Mouse (Mus musculus): ENCODE results near the gene Tspan14. TPM values are rescaled to one million over a fixed set of nuclear protein-coding genes. Genes with fewer than 3 reads are reported as not detected.
A peak's percentile ranks its signal among the peaks of the same experiment; 100 is the strongest.

Tspan14 gene
- polyA plus RNA-seq, 1 experiment from 2014 or later, result 93.4 TPM

GRCm38 (mm10) chr14:41000801-41001200 lies 34.2 kb upstream of the Tspan14 start:
- no peak overlapping the region for H3K27ac ChIP-seq
- H3K4me2 ChIP-seq (ENCODE audit: low read length), result no peak overlapping the region
- no peak for DNase-seq (ENCODE audit: low spot score)
- no peaks in the 10 kb centered on the region for H3K9me3 ChIP-seq (replicated peaks; ENCODE audit: low read length)
- 54% methylated on average over 4 of the region's 4 CpGs for WGBS
- ATAC-seq (replicated peaks; ENCODE audit: low FRiP score, low read depth), result no peak
- TF ChIP-seq CTCF (IDR thresholded peaks at IDR 0.05; ENCODE audit: low read depth), result no peak
- 0 out of 2 replicates have a peak, but pooled peaks cover 20% of the 10 kb centered on the region for H3K36me3 ChIP-seq (ENCODE audit: insufficient read depth, low read length)
- no peak overlapping the region for H3K4me3 ChIP-seq (replicated peaks; ENCODE audit: low read depth, low read length)
- H3K9ac ChIP-seq (ENCODE audit: low read depth, low read length), result no peak overlapping the region
- H3K27me3 ChIP-seq (ENCODE audit: insufficient read depth, low read length), result no peaks in the 10 kb centered on the region
- H3K4me1 ChIP-seq (replicated peaks; ENCODE audit: insufficient read depth, low read length), result peaks cover 10% of the 10 kb centered on the region; the same call in 1 of the 2 replicates

GRCm38 (mm10) chr14:40999904-41000645 lies 33.5 kb upstream of the Tspan14 start:
- Histone ChIP-seq H3K36me3 (ENCODE audit: insufficient read depth, low read length) (0 out of 2 replicates have a peak, but pooled peaks cover 20% of the 10 kb centered on the region), H3K4me1 (replicated peaks; ENCODE audit: insufficient read depth, low read length) (peaks cover 10% of the 10 kb centered on the region; the same call in 1 of the 2 replicates), H3K4me3 (replicated peaks; ENCODE audit: low read depth, low read length) (no peak overlapping the region), H3K27me3 (ENCODE audit: insufficient read depth, low read length) (no peaks in the 10 kb centered on the region), H3K9ac (ENCODE audit: low read depth, low read length) (no peak overlapping the region), H3K9me3 (replicated peaks; ENCODE audit: low read length) (no peaks in the 10 kb centered on the region), H3K27ac (no peak overlapping the region), H3K4me2 (ENCODE audit: low read length) (no peak overlapping the region)
- no peak for TF ChIP-seq CTCF (IDR thresholded peaks at IDR 0.05; ENCODE audit: low read depth)
- ATAC-seq (replicated peaks; ENCODE audit: low FRiP score, low read depth) (peak; percentile 64), DNase-seq (ENCODE audit: low spot score) (no peak)
- WGBS, result 61% methylated on average over 7 of the region's 7 CpGs

- Histone ChIP-seq H3K27me3 (ENCODE audit: insufficient read depth, low read length) (no peaks in the 10 kb centered on the region), H3K4me1 (replicated peaks; ENCODE audit: insufficient read depth, low read length) (peaks cover 4% of the 10 kb centered on the region; the same call in 1 of the 2 replicates), H3K4me2 (ENCODE audit: low read length) (no peak overlapping the region), H3K36me3 (ENCODE audit: insufficient read depth, low read length) (0 out of 2 replicates have a peak, but pooled peaks cover 14% of the 10 kb centered on the region), H3K9me3 (replicated peaks; ENCODE audit: low read length) (no peaks in the 10 kb centered on the region), H3K9ac (ENCODE audit: low read depth, low read length) (no peak overlapping the region), H3K4me3 (replicated peaks; ENCODE audit: low read depth, low read length) (no peak overlapping the region), H3K27ac (no peak overlapping the region)
- 85% methylated on average over 3 of the region's 3 CpGs for WGBS
- TF ChIP-seq CTCF (IDR thresholded peaks at IDR 0.05; ENCODE audit: low read depth), result no peak
- ATAC-seq (replicated peaks; ENCODE audit: low FRiP score, low read depth) (no peak), DNase-seq (ENCODE audit: low spot score) (no peak)
Measured at GRCm38 (mm10) chr14:40996171-40996570, 29.6 kb upstream of the Tspan14 start.

- TF ChIP-seq CTCF (IDR thresholded peaks at IDR 0.05; ENCODE audit: low read depth), result no peak
- H3K4me3 ChIP-seq (replicated peaks; ENCODE audit: low read depth, low read length), result no peak overlapping the region
- no peak overlapping the region for H3K9ac ChIP-seq (ENCODE audit: low read depth, low read length)
- DNase-seq (ENCODE audit: low spot score) (no peak), ATAC-seq (replicated peaks; ENCODE audit: low FRiP score, low read depth) (no peak)
- H3K36me3 ChIP-seq (ENCODE audit: insufficient read depth, low read length), result 0 out of 2 replicates have a peak, but pooled peaks cover 2% of the 10 kb centered on the region
- H3K4me1 ChIP-seq (replicated peaks; ENCODE audit: insufficient read depth, low read length), result no peaks in the 10 kb centered on the region
- 75% methylated on average over 6 of the region's 6 CpGs for whole genome bisulfite sequencing
- no peaks in the 10 kb centered on the region for H3K9me3 ChIP-seq (replicated peaks; ENCODE audit: low read length)
- H3K27ac ChIP-seq, result no peak overlapping the region
- no peaks in the 10 kb centered on the region for H3K27me3 ChIP-seq (ENCODE audit: insufficient read depth, low read length)
- no peak overlapping the region for H3K4me2 ChIP-seq (ENCODE audit: low read length)
Measured at GRCm38 (mm10) chr14:40992464-40992863, 25.9 kb upstream of the Tspan14 start.

- DNase-seq (ENCODE audit: low spot score) (no peak), ATAC-seq (replicated peaks; ENCODE audit: low FRiP score, low read depth) (no peak)
- Histone ChIP-seq H3K4me2 (ENCODE audit: low read length) (no peak overlapping the region), H3K36me3 (ENCODE audit: insufficient read depth, low read length) (no peaks in the 10 kb centered on the region), H3K9ac (ENCODE audit: low read depth, low read length) (no peak overlapping the region), H3K27ac (no peak overlapping the region), H3K9me3 (replicated peaks; ENCODE audit: low read length) (no peaks in the 10 kb centered on the region), H3K4me3 (replicated peaks; ENCODE audit: low read depth, low read length) (no peak overlapping the region), H3K4me1 (replicated peaks; ENCODE audit: insufficient read depth, low read length) (no peaks in the 10 kb centered on the region), H3K27me3 (ENCODE audit: insufficient read depth, low read length) (no peaks in the 10 kb centered on the region)
- TF ChIP-seq CTCF (IDR thresholded peaks at IDR 0.05; ENCODE audit: low read depth), result no peak
- WGBS, result 91% methylated on average over 5 of the region's 5 CpGs
Measured at GRCm38 (mm10) chr14:40988780-40989179, 22.2 kb upstream of the Tspan14 start.

- no peak for TF ChIP-seq CTCF (IDR thresholded peaks at IDR 0.05; ENCODE audit: low read depth)
- H3K9ac ChIP-seq (ENCODE audit: low read depth, low read length), result no peak overlapping the region
- no peak overlapping the region for H3K4me3 ChIP-seq (replicated peaks; ENCODE audit: low read depth, low read length)
- H3K9me3 ChIP-seq (replicated peaks; ENCODE audit: low read length), result no peaks in the 10 kb centered on the region
- WGBS, result 72% methylated on average over 2 of the region's 2 CpGs
- ATAC-seq (replicated peaks; ENCODE audit: low FRiP score, low read depth) (peak; percentile 36; the same call in 1 of the 2 replicates), DNase-seq (ENCODE audit: low spot score) (no peak)
- H3K27me3 ChIP-seq (ENCODE audit: insufficient read depth, low read length), result no peaks in the 10 kb centered on the region
- H3K4me2 ChIP-seq (ENCODE audit: low read length), result no peak overlapping the region
- H3K4me1 ChIP-seq (replicated peaks; ENCODE audit: insufficient read depth, low read length), result no peaks in the 10 kb centered on the region
- no peaks in the 10 kb centered on the region for H3K36me3 ChIP-seq (ENCODE audit: insufficient read depth, low read length)
- H3K27ac ChIP-seq, result no peak overlapping the region
Measured at GRCm38 (mm10) chr14:40987184-40987583, 20.6 kb upstream of the Tspan14 start.
